Mouse (Mus musculus): ENCODE results near the gene Rph3a.
"Not testable (repeated sequence)": the region's sequence is repeated elsewhere in the genome, so short reads cannot be mapped to it uniquely, and the experiment has no call there.

Gene Rph3a

GRCm38 (mm10) chr5:120898307-120898706 lies 111.6 kb downstream of the Rph3a start:
- CTCF ChIA-PET = interaction anchor here in 1 of 4 experiments (0.6 kb wide), 1 partner anchor 115 kb away, joined by 5 read pairs; no protein-coding TSS in a partner anchor
- POLR2A ChIA-PET = interaction anchor here in 3 of 4 experiments (0.8 to 7.2 kb wide), 7 partner anchors 9 to 47 kb away, joined by 3 to 71 read pairs (median 19); partner anchors contain the start of genes Oas1g (in 2 of the 3) and Oas1a (in 1 of the 3)

DNA sequence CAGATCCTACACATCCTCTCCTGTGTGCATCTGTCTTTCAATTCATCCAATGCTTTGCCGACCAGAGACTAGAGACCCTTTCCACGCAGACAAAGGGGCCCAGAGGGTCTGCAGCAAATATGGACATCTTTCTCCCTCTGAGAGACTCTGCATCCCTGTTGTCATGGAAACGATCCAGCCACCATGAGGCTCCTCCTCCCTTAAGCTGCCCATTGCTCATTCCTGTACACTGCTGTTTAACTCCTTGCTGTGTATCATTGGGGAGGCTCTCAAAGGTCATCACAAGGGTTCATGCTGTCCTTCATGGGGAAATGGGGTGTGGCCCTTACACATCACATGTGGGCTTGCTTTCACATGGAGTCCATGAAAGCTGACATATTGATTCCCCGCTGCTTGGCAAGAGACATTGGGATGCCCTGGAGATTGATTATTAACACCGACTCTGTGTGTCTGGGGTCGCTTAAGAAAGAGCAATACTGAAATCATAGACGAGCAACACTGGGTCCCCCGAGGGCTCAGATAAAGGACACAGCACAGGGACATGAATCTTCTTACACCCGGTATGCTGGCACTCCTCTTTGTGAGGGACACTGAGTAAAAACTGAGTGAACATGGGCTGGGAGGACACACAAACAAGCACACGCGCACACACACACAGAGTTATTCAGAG lies 114.5 kb downstream of the Rph3a start:
- ChIA-PET CTCF (interaction anchor here in 2 of 4 experiments (0.6 to 0.7 kb wide), 2 partner anchors 42 to 167 kb away, joined by 4 to 5 read pairs; no protein-coding TSS in a partner anchor), POLR2A (interaction anchor here in 3 of 4 experiments (0.6 to 5.6 kb wide), 8 partner anchors 9 to 1179 kb away, joined by 3 to 25 read pairs (median 3); partner anchors contain the start of gene Oas1a (in 3 of the 3))

DNA sequence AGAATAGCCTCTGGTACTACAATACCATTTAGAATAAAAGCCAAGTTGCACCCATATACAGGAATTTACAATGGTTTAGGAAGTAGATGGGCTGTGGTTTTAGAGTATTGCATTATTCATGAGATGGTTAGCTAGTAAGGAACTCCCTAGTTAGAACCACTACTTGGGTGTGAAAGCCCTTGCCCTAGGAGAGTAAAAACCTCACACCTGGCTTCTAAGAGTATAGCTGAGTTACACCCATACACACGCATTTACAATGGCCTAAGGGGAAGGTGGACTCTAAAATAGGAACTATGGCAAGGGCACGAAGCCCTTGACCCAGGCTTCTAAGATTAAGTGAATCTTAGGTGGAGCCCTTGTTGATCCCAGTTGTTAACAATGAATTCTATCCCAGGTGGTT lies 115.2 kb downstream of the Rph3a start:
- CTCF ChIA-PET = not testable (repeated sequence)
- POLR2A ChIA-PET = interaction anchor here in 3 of 4 experiments (0.6 to 5.6 kb wide), 9 partner anchors 8 to 110 kb away, joined by 3 to 25 read pairs (median 3); partner anchors contain the start of gene Oas1a (in 3 of the 3)

GRCm38 (mm10) chr5:120893866-120894265 lies 116.0 kb downstream of the Rph3a start:
- POLR2A ChIA-PET = interaction anchor here in 3 of 4 experiments (0.6 to 5.6 kb wide), 6 partner anchors 11 to 109 kb away, joined by 3 to 25 read pairs (median 6); partner anchors contain the start of gene Oas1a (in 3 of the 3)
- CTCF ChIA-PET = not testable (repeated sequence)

GRCm38 (mm10) chr5:120892243-120892660 lies 117.6 kb downstream of the Rph3a start:
- ChIA-PET CTCF (interaction anchor here in 1 of 4 experiments (0.6 kb wide), 1 partner anchor 35 kb away, joined by 3 read pairs; no protein-coding TSS in a partner anchor), POLR2A (interaction anchor here in 3 of 4 experiments (0.5 to 5.6 kb wide), 18 partner anchors 10 to 1212 kb away, joined by 3 to 25 read pairs (median 4); partner anchors contain the start of genes Oas1a (in 3 of the 3), Oas1c (in 1 of the 3) and Rpl6 (in 1 of the 3))

GRCm38 (mm10) chr5:120891566-120892242 lies 118.2 kb downstream of the Rph3a start:
- CTCF ChIA-PET = interaction anchor here in 1 of 4 experiments (0.6 kb wide), 1 partner anchor 36 kb away, joined by 3 read pairs; no protein-coding TSS in a partner anchor

GRCm38 (mm10) chr5:120890991-120891390 lies 118.9 kb downstream of the Rph3a start:
- ChIA-PET POLR2A (interaction anchor here in 1 of 4 experiments (1.0 to 5.6 kb wide), 4 partner anchors 16 to 78 kb away, joined by 3 to 25 read pairs (median 4); partner anchors contain the start of genes Oas1a and Oas1c), CTCF (no interaction called here)

More at GRCm38 (mm10) chr5:120891566-120892242, 118.2 kb downstream of the Rph3a start:
- POLR2A ChIA-PET = interaction anchor here in 3 of 4 experiments (0.5 to 5.6 kb wide), 17 partner anchors 11 to 1212 kb away, joined by 3 to 25 read pairs (median 4); partner anchors contain the start of genes Oas1a (in 3 of the 3), Oas1c (in 1 of the 3) and Rpl6 (in 1 of the 3)
